Mouse (Mus musculus) embryonic stem cell, embryonic (primary cell): ENCODE results near the gene Gm12248.

ENCODE experiments used
- CTCF ChIA-PET, 4 experiments: fragments of 300-600 bp in 2 of 4; fragments of 350-600 bp in 2 of 4; sonication (Branson Sonifier 250); formaldehyde crosslinking; loops; one replicate each; lab custom pipeline; 2022; ENCODE audit warnings: inconsistent platforms in 2 of 4; lab: Charles Lee
- POLR2A ChIA-PET, 4 experiments: fragments of 300-600 bp in 2 of 4; fragments of 350-600 bp in 2 of 4; sonication (Branson Sonifier 250); formaldehyde crosslinking; loops; one replicate each; lab custom pipeline; 2022; ENCODE audit warnings: antibody characterized with exemption in 4 of 4, inconsistent platforms in 1 of 4; lab: Charles Lee

Gm12248 gene

DNA sequence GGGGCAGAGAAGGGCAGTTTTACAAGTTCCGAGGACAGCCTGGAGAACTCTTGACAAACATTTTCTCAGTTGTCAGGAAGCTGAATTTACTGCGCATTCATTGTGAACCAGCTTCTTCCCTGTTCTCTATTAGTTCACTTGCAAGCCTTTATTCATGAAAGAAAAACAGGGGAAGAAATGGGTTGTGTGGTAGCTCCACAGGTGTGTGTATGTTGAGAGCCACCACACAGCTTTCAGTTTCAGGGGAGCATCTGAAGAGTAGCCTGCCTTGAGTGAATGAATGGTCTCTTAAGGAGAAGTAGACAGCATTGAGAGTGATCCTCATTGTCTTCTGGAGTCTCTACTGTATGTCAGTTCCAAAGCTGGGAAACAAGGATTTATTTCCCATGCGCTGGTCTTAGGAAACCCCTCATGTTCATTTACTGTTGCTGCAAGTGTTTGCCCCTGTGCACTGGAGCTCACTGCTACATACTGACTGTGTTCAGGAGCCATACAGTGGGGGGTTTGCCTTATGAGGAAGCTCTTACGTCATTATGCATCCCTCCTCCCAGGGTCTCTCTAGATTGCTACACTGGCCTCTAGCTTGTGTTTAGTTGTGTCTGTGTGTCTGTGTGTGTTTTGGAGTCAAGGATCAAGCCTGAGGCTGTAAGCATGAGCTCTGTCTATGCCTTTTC, 14.9 kb upstream of the Gm12248 start:
- POLR2A ChIA-PET, result interaction anchor here in 2 of 4 experiments (0.7 to 2.1 kb wide), 27 partner anchors 8 to 226 kb away, joined by 3 to 14 read pairs (median 3); partner anchors contain the start of genes Gemin5 (in 2 of the 2), Sh3bp5l (in 1 of the 2) and Zfp672 (in 1 of the 2)
- CTCF ChIA-PET, result interaction anchor here (0.6 to 1.2 kb wide), 8 partner anchors 9 to 262 kb away, joined by 3 to 9 read pairs (median 4); partner anchors contain the start of gene Gemin5 (in 1 of the 4)

DNA sequence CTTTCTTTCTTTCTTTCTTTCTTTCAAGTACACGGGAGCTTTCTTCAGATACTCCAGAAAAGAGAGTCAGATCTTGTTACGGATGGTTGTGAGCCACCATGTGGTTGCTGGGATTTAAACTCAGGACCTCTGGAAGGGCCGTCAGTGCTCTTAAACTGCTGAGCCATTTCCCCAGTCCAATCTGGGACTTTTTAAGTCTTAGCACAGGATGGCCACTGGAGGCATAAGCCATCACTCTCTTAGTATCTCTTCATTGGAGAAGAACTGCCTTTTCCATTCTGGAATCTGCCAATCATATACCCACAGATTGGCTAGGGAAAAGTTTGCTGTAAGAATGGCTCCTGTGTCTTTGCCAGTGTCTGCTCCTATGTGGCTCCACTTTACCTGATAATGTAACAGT, 14.1 kb upstream of the Gm12248 start:
- POLR2A ChIA-PET, result interaction anchor here in 2 of 4 experiments (0.9 to 2.1 kb wide), 20 partner anchors 9 to 328 kb away, joined by 3 to 14 read pairs (median 4); partner anchors contain the start of genes Gemin5 (in 1 of the 2), Sh3bp5l (in 1 of the 2) and Zfp672 (in 1 of the 2)
- CTCF ChIA-PET, result interaction anchor here in 3 of 4 experiments (0.8 to 1.2 kb wide), 4 partner anchors 8 to 89 kb away, joined by 3 to 4 read pairs (median 3); no protein-coding TSS in a partner anchor

DNA sequence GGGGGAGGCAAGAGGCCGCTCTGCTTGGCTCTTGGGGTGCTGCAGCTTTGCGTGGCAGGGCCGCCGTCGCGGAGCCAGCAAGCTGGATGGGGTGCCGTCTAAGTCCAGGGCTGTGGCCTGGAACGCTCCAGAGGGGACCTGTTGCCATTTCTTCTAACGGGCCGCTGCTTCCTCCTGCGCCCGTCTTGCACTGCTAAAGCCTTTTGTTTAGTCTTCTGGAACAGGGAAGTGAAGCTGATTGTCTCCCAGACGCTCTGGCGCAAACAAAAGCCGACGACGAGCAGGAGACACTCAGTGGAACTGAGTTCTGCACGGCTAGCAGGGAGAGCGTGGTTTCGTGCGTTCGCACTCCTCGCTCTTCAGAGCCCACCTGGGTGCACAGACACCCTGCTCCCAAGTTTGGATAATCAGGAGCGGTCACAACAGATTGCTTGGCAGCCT, 11.4 kb upstream of the Gm12248 start:
- POLR2A ChIA-PET, result interaction anchor here (0.5 to 5.9 kb wide), 56 partner anchors 8 to 445 kb away, joined by 3 to 66 read pairs (median 4); partner anchors contain the start of genes Gemin5 (in 2 of the 4), Gm12248 (in 2 of the 4), Larp1 (in 2 of the 4) and Sh3bp5l (in 1 of the 4)
- CTCF ChIA-PET, result no interaction called here

DNA sequence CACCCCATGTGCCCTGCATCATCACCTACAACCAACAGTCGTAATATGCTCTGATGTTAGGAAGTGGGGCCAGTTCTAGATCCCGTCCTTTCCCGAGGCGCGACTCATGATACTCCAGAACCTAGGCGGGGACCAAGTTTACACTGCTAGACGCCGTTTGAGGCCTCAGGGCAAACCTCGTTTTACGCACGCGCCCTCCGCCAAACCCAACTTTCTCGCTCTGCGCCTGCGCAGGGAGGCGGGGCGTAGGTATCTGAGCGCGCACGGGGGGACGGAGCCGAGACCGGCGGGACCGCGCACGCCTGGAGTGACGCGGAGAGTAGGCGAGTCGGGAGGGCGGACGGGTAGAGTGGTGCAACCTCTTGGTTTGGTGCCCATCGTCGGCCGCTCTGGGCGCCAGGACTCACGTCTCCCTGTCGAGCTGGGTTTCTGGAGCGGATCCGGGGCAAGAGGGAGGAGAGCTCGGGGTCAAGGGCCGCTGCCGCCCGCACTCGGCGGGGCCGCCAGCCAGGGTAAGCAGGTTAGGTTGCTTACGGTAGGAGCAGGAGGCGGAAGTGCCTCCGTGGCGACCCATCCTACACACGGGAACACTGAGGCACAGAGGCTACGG, 10.9 kb upstream of the Gm12248 start, which contains the start of gene Cnot8:
Gene Cnot8, plus strand, starts transcription at position 457 of the 610 bp plus-strand sequence.
- ChIA-PET CTCF (interaction anchor here in 1 of 4 experiments (0.6 kb wide), 1 partner anchor 24 kb away, joined by 3 read pairs; no protein-coding TSS in a partner anchor), POLR2A (interaction anchor here (0.5 to 5.9 kb wide), 57 partner anchors 9 to 384 kb away, joined by 3 to 66 read pairs (median 4); partner anchors contain the start of genes Gm12248 (in 2 of the 4), Larp1 (in 2 of the 4), Gemin5 (in 1 of the 4) and Sh3bp5l (in 1 of the 4))

GRCm38 (mm10) chr11:58103344-58103653, 10.4 kb upstream of the Gm12248 start:
- POLR2A ChIA-PET, result interaction anchor here in 3 of 4 experiments (0.6 to 5.9 kb wide), 47 partner anchors 10 to 312 kb away, joined by 3 to 66 read pairs (median 5); partner anchors contain the start of genes Gm12248 (in 3 of the 3), Gemin5 (in 2 of the 3), Larp1 (in 2 of the 3) and Sh3bp5l (in 1 of the 3)
- CTCF ChIA-PET, result interaction anchor here in 1 of 4 experiments (0.6 kb wide), 1 partner anchor 23 kb away, joined by 3 read pairs; no protein-coding TSS in a partner anchor

GRCm38 (mm10) chr11:58102581-58103343, 9.8 kb upstream of the Gm12248 start:
- POLR2A ChIA-PET, result interaction anchor here in 3 of 4 experiments (0.6 to 5.9 kb wide), 62 partner anchors 9 to 312 kb away, joined by 3 to 66 read pairs (median 4); partner anchors contain the start of genes Gm12248 (in 3 of the 3), Gemin5 (in 2 of the 3) and Larp1 (in 2 of the 3)
- CTCF ChIA-PET, result interaction anchor here in 1 of 4 experiments (0.6 kb wide), 3 partner anchors 22 to 1799 kb away, joined by 3 to 4 read pairs (median 3); no protein-coding TSS in a partner anchor

DNA sequence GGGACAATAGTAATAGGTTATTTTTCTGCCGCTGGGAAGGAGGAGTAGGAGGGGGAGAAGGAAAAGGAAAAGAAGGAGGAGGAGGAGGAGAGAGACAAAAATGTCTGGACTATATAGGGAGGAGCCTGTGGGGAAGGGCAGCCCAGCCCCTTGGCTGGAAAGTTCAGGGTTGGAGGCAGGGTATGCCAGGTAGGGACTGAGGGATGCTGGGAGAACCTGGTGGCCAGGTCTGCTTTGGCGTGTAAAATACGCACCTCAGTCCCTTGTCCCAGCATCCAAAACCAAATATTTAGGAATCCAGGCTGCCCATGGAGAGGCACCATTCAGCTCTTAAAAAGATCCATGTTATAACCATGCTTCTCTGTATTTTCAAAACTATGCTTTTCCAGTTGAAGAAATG, 9.2 kb upstream of the Gm12248 start:
- POLR2A ChIA-PET, result interaction anchor here in 3 of 4 experiments (0.8 to 5.9 kb wide), 48 partner anchors 8 to 311 kb away, joined by 3 to 66 read pairs (median 4); partner anchors contain the start of genes Gm12248 (in 3 of the 3), Gemin5 (in 2 of the 3) and Larp1 (in 2 of the 3)

GRCm38 (mm10) chr11:58101194-58101720, 8.3 kb upstream of the Gm12248 start:
- POLR2A ChIA-PET, result interaction anchor here in 2 of 4 experiments (0.6 to 5.9 kb wide), 4 partner anchors 10 to 838 kb away, joined by 3 to 49 read pairs (median 3); partner anchors contain the start of gene Gm12248 (in 1 of the 2)
- CTCF ChIA-PET, result no interaction called here

More for the DNA sequence above, 9.2 kb upstream of the Gm12248 start:
- CTCF ChIA-PET, result no interaction called here

- ChIA-PET POLR2A (interaction anchor here in 1 of 4 experiments (0.6 to 1.5 kb wide), 2 partner anchors 21 to 125 kb away, joined by 3 read pairs; no protein-coding TSS in a partner anchor), CTCF (no interaction called here)
Measured at GRCm38 (mm10) chr11:58100006-58100405, 7.1 kb upstream of the Gm12248 start.

DNA sequence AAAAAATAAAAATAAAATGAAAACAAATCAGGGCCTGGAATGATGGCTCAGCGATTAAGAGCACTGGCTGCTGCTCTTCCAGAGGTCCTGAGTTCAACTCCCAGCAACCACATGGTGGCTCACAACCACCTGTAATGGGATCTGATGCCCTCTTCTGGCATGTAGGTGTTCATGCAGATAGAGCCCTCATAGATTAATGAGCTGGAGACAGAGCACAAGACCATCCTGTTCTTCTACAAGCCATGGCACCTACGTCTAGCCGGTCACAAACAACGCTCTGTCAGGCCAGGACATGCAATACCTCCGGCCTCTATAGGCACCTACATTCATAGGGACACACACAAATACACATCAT, 5.4 kb upstream of the Gm12248 start:
- CTCF ChIA-PET, result interaction anchor here (0.6 to 1.8 kb wide), 32 partner anchors 8 to 209 kb away, joined by 3 to 10 read pairs (median 4); no protein-coding TSS in a partner anchor
- POLR2A ChIA-PET, result interaction anchor here in 3 of 4 experiments (0.6 to 2.3 kb wide), 16 partner anchors 9 to 163 kb away, joined by 3 to 8 read pairs (median 3); partner anchors contain the start of gene Gemin5 (in 1 of the 3)

GRCm38 (mm10) chr11:58097621-58098365, 4.9 kb upstream of the Gm12248 start:
- POLR2A ChIA-PET, result interaction anchor here in 3 of 4 experiments (0.6 to 2.3 kb wide), 14 partner anchors 10 to 185 kb away, joined by 3 to 8 read pairs (median 3); no protein-coding TSS in a partner anchor
- CTCF ChIA-PET, result interaction anchor here (0.6 to 1.8 kb wide), 19 partner anchors 8 to 255 kb away, joined by 3 to 10 read pairs (median 4); no protein-coding TSS in a partner anchor

DNA sequence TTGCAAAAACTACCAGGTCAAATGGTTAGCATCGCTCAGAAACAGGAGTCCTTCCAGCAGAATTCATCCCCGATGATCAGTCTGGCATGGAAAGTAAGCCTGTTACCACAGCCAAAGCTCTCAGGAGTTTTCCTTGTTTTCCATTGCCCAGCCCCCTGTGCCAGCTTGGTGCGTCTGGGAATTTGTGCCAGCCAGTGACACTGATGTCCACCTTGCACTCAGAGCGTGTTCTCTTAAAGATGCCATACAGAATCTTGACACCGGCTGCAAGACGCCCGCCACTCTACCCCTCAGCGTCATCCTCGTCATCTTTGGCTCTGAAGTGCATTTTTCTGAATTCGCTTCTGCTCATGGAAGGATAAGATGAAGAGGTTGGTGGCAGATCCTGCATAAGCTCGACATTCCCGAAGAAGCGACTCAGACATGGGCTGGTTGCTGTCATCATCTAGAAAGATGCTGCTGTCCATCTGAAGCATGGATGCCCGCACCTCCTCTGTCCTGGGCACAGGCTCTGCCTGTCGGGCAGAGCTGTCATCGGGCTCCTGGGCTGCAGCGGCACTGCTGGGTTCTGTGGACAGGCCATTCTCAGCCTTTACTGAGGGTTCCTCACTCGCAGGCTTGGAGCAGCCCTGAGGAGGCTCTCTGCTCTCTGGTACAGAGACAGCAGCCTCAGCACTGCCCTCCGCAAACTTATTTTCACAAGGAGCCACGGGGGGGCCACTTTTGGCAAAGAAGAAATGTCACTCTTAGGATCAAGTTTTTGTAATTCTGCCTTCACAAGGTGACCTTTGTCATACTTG, 4.1 kb upstream of the Gm12248 start:
- CTCF ChIA-PET, result interaction anchor here in 1 of 4 experiments (0.6 to 1.4 kb wide), 2 partner anchors 147 to 255 kb away, joined by 3 read pairs; no protein-coding TSS in a partner anchor

DNA sequence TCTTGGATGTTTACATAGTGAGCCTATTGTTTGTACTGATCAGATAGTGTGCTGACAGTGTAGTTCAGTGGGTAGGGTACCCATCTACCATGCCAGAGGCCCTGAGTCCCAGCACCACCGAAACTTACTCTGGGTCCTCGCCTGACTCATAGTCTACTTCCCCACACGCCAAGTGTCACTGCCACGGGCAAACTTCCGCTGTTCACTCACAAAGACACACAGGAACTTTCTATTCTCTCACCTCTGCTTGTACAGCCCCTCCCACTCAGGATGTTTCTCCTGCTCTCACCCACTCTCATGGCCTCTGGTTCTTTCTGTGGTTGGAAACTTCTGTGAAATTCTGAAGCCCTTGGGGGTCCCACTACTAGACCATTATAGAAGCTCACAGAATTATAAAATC, 3.2 kb upstream of the Gm12248 start:
- POLR2A ChIA-PET, result interaction anchor here in 3 of 4 experiments (0.7 to 5.0 kb wide), 3 partner anchors 8 to 140 kb away, joined by 3 to 38 read pairs (median 5); partner anchors contain the start of gene Cnot8 (in 1 of the 3)

More for the DNA sequence above, 4.1 kb upstream of the Gm12248 start:
- POLR2A ChIA-PET, result interaction anchor here in 3 of 4 experiments (0.6 to 2.3 kb wide), 9 partner anchors 11 to 184 kb away, joined by 3 to 8 read pairs (median 3); no protein-coding TSS in a partner anchor

DNA sequence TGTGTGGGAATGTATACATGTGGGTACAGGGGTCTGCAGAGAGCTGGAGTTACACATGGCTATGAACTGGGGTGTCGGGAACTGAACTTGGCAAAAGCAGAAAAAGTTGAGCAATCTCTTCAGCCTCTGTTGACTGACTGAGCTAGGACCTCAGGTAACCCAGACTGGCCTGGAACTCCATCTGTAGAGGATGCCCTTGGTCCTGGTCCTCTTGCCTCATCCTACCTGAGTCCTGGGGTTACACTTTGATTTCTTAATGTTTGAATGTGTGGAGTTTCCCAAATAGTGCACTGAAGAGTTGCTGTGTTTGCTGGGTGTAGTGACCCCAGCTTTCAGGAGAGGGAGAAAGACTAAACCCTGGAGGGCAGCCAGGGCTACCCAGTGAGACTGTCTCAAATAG, 2.6 kb upstream of the Gm12248 start:
- CTCF ChIA-PET, result no interaction called here

More for the DNA sequence above, 3.2 kb upstream of the Gm12248 start:
- CTCF ChIA-PET, result no interaction called here

GRCm38 (mm10) chr11:58094766-58095165, 1.8 kb upstream of the Gm12248 start:
- CTCF ChIA-PET, result no interaction called here
- POLR2A ChIA-PET, result interaction anchor here in 3 of 4 experiments (0.7 to 7.3 kb wide), 11 partner anchors 8 to 132 kb away, joined by 3 to 49 read pairs (median 5); partner anchors contain the start of gene Cnot8 (in 2 of the 3)

More for the DNA sequence above, 2.6 kb upstream of the Gm12248 start:
- POLR2A ChIA-PET, result interaction anchor here in 2 of 4 experiments (0.9 to 7.3 kb wide), 5 partner anchors 8 to 133 kb away, joined by 3 to 49 read pairs (median 6); partner anchors contain the start of gene Cnot8 (in 2 of the 2)
